Mouse (Mus musculus) heart, postnatal 4 days (tissue): Measurements from ENCODE around the gene Gm14139. TPM values are rescaled to one million over a fixed set of nuclear protein-coding genes. Genes with fewer than 3 reads are reported as not detected.
"Not testable (repeated sequence)": the region's sequence is repeated elsewhere in the genome, so short reads cannot be mapped to it uniquely, and the experiment has no call there.

Experiments
- DNase-seq: peaks from one replicate; pipeline ENCODE4 v3.0.0; 2021
- total RNA-seq, 2 experiments: library from RNA; stranded (reverse); gene quantifications; 2 replicates each; pipeline ENCODE4 v1.2.3; 2021

Gm14139 gene
- not detected for total RNA-seq

GRCm38 (mm10) chr2:150181570-150181999 is at the start of gene Gm14139:
TSS of gene Gm14139 (plus strand) at chr2:150181755.
- DNase-seq = not testable (repeated sequence)

GRCm38 (mm10) chr2:150132002-150132401 is 49.6 kb upstream of the Gm14139 start:
- DNase-seq = not testable (repeated sequence)

DNA sequence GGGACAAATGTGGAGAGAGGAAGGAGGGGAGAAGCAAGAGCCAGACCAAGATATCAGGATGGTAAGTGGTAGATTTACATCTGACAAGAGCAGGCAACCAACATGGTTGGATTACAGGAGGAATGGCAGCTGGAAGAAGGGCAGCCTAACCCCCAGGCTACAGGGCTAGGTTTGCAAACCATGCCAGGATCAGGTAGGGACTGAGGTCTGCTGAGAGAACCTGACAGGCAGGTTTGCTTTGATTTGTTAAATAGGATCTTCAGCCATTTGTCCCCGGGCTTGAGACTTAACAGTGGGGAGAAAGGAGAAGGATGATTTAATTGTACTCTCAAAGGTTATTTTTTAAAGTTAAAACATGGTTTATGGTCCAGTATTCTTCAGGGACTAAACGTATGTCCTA is 48.8 kb upstream of the Gm14139 start:
- DNase-seq = no peak

DNA sequence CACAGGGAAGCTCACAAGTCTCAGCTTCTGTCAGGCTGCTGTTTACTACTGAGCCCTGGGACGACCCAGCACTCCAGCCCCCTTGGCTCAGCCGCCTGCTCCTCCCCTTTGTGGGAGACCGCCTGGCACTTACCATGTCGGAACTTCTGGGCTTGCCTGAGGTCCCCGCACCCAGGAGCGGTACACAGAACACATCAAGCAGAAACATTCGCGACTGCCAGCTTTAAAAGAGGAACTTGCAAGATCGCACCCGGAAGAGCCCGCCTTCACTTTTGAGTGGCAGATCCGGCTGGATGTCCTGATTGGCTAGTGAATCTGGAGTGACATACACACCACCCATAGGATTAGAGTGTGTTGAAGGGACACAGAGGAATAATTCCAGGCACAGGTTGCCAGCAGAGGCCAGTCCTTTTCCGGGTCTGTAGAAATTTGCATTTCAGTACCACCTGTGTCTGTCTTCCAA is 45.1 kb upstream of the Gm14139 start, which contains the start of gene Zfp120:
TSS of gene Zfp120 (minus strand) at position 274 of the 463 bp plus-strand sequence.
- DNase-seq = peak; percentile 84

DNA sequence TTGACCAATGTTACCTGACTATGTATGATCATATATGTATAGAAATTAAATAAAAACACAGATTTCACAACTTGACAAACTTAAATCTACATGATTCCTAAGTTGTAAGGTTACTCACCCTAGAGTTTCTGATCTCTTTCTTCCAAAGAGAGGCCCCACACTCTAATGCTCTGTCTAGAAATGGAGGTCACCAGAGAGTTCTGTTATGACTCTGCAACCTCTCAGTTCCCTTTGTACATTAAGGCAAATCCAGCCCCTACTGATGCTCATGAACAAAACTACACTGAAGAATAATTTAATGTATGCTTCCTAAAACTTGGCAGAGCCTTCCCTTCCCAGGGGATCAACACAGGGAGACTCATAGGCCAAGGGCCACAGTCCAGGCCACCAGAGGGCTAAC is 14.9 kb upstream of the Gm14139 start:
- no peak for DNase-seq

GRCm38 (mm10) chr2:150173833-150174232 is 7.7 kb upstream of the Gm14139 start:
- no peak for DNase-seq

DNA sequence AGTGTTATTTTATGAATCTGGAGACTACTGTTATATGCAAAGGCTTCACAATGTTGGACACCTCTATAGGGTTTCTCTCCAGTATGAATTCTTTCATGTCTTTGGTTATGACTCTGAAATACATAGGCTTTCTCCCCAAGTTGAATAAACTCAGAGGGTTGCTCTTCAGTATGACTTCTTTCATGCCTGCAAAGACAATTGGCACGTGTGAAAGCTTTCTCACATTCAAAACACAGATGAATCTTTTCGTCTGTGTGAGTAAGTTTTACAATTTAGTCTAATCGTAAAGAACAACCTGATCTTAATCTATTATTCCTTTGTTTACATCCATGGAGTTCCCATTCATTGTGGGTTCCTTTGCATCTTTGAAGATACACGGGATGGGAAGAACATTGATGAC is 2.0 kb upstream of the Gm14139 start, which contains the start of gene Gm10770:
TSS of gene Gm10770 (minus strand) at position 101 of the 400 bp plus-strand sequence.
- DNase-seq = not testable (repeated sequence)

DNA sequence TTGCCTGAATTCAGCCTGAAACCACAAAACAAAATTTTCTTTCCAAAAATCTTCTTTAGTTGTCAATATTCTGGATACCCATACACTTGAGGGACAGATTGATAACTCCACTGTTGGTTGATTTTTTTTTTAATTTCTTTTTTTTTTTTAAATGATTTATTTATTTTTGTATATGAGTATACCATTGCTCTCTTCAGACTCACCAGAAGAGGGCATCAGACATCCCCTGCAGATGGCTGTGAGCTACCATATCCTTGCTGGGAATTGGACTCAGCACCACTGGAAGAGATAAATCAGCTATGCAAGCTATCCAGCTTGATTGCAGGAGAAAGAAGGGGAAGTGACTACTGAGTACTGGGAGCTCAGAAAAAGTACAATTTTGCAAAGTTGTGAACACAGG is 509 bp upstream of the Gm14139 start:
- DNase-seq = not testable (repeated sequence)

GRCm38 (mm10) chr2:150217600-150218362 is 36.2 kb downstream of the Gm14139 start, which contains the start of gene Zfp937:
TSS of gene Zfp937 (plus strand) at chr2:150218073.
- peak; percentile 79 for DNase-seq

- not testable (repeated sequence) for DNase-seq
Observed at GRCm38 (mm10) chr2:150218363-150218725, 36.8 kb downstream of the Gm14139 start.

GRCm38 (mm10) chr2:150223263-150223662 is 41.7 kb downstream of the Gm14139 start:
- DNase-seq = not testable (repeated sequence)

Other genes with a start within 250 kb of the Gm14139 start
- 1 to 10 TPM; 5.0 to 5.4 TPM for gene Zfp120, start 45.0 kb upstream of the Gm14139 start, total RNA-seq
- gene Gm10770, start 2.1 kb upstream of the Gm14139 start, total RNA-seq = not detected
- 1 to 10 TPM; 3.6 to 3.9 TPM for gene Zfp937, start 36.3 kb downstream of the Gm14139 start, total RNA-seq
- gene Gm21994, start 73.8 kb downstream of the Gm14139 start, total RNA-seq = 1 to 10 TPM; 2.4 to 3.5 TPM
- not detected for gene Gm14124, start 75.8 kb downstream of the Gm14139 start, total RNA-seq
- gene Gm10130, start 141.9 kb downstream of the Gm14139 start, total RNA-seq = 1 to 10 TPM; 2.8 TPM
- 1 to 10 TPM; 4.6 to 5.7 TPM for gene 3300002I08Rik, start 181.0 kb downstream of the Gm14139 start, total RNA-seq